Mouse (Mus musculus) megakaryocyte, embryonic 14.5 days (primary cell): ENCODE data around the gene Fbxw25.
"Not testable (repeated sequence)": the region's sequence is repeated elsewhere in the genome, so short reads cannot be mapped to it uniquely, and the experiment has no call there.

ENCODE experiments used
- FLI1 ChIP-seq: IDR thresholded peaks from 2 replicates; pipeline ENCODE4 v1.6.1; 2012; ENCODE audit warnings: low read length, inconsistent platforms, mixed read lengths
- GATA1 ChIP-seq: IDR thresholded peaks from 3 replicates; pipeline ENCODE4 v1.6.1; 2012; ENCODE audit warnings: mixed read lengths, low read length, inconsistent platforms, borderline replicate concordance

- not testable (repeated sequence) for TF ChIP-seq FLI1, GATA1
Measured at GRCm38 (mm10) chr9:109606837-109607236, 57.6 kb downstream of the Fbxw25 start.
